Mouse (Mus musculus) megakaryocyte, adult 5-6 weeks (primary cell): ENCODE measurements around the gene Sft2d2. TPM values are rescaled to one million over a fixed set of nuclear protein-coding genes. Genes with fewer than 3 reads are reported as not detected.

Source experiments
- ATAC-seq: 2 replicates; pipeline ENCODE4 v1.8.0; 2016; ENCODE audit warnings: mild to moderate bottlenecking, inconsistent platforms; ENCODE audit not compliant: poor library complexity, severe bottlenecking
- total RNA-seq, 2 experiments: library from RNA; stranded (forward) in 1 of 2; stranded (reverse) in 1 of 2; fragments of 153-499, 151-499 nt in 1 of 2; fragments of 221-1000, 200-1000 nt in 1 of 2; gene quantifications; 2 replicates each; pipeline versions ENCODE4 v1.2.3 to v1.2.4; 2015 to 2017

Sft2d2 gene
- total RNA-seq, 2 experiments from 2014 or later: 36.7 to 43.9 TPM

- ATAC-seq: no peak
These were observed 54.0 kb downstream of the Sft2d2 start for GRCm38 (mm10) chr1:165140227-165140626.

- ATAC-seq: peak; percentile 65
These were observed 60.4 kb downstream of the Sft2d2 start for GRCm38 (mm10) chr1:165133858-165134257.

GRCm38 (mm10) chr1:165133279-165133678, 61.0 kb downstream of the Sft2d2 start:
- ATAC-seq: 0 out of 2 replicates have a peak, but pooled peaks have one; percentile 10

- ATAC-seq: peak; percentile 88
These were observed 61.9 kb downstream of the Sft2d2 start for GRCm38 (mm10) chr1:165132187-165132877.

- ATAC-seq: no peak
These were observed 64.7 kb downstream of the Sft2d2 start for GRCm38 (mm10) chr1:165129573-165129972.

Other genes starting within 250 kb of the Sft2d2 start
- not detected in 2 replicates for gene Tbx19, start 33.7 kb downstream of the Sft2d2 start, total RNA-seq (2015)
- not detected in 2 replicates for gene Tbx19, start 33.7 kb downstream of the Sft2d2 start, total RNA-seq (2017)
- 25.7 and 25.8 TPM in 2 replicates for gene Tiprl, start 42.6 kb upstream of the Sft2d2 start, total RNA-seq (2015)
- gene Tiprl, start 42.6 kb upstream of the Sft2d2 start, total RNA-seq (2017): 49.6 and 52.0 TPM in 2 replicates
- not detected in 2 replicates for gene Gpr161, start 101.4 kb upstream of the Sft2d2 start, total RNA-seq (2015)
- 0.04 and 0.08 TPM in 2 replicates for gene Gpr161, start 101.4 kb upstream of the Sft2d2 start, total RNA-seq (2017)